Mouse (Mus musculus): ENCODE data around the gene Cga. TPM values are rescaled to one million over a fixed set of nuclear protein-coding genes. Genes with fewer than 3 reads are reported as not detected.
"Not testable (repeated sequence)": the region's sequence is repeated elsewhere in the genome, so short reads cannot be mapped to it uniquely, and the experiment has no call there.

Cga gene
- polyA plus RNA-seq, 1 experiment from 2014 or later: not detected

- 77% methylated on average over 4 of the region's 4 CpGs for WGBS
- H3K27ac ChIP-seq (ENCODE audit: low read depth, low read length): no peak overlapping the region
- no peak overlapping the region for H3K4me2 ChIP-seq (ENCODE audit: low read depth, low read length, severe bottlenecking)
- no peaks in the 10 kb centered on the region for H3K36me3 ChIP-seq (ENCODE audit: control insufficient read depth, insufficient read depth, low read length)
- DNase-seq (ENCODE audit: low spot score) (no peak), ATAC-seq (replicated peaks; ENCODE audit: low FRiP score) (no peak)
- no peaks in the 10 kb centered on the region for H3K27me3 ChIP-seq (ENCODE audit: control insufficient read depth, insufficient read depth, low read length)
- no peak overlapping the region for H3K4me3 ChIP-seq (ENCODE audit: low read depth, low read length)
- no peak overlapping the region for H3K9ac ChIP-seq (ENCODE audit: low read length)
- H3K4me1 ChIP-seq (replicated peaks; ENCODE audit: control insufficient read depth, insufficient read depth, low read length): 0 out of 2 replicates have a peak, but pooled peaks cover 2% of the 10 kb centered on the region
- no peaks in the 10 kb centered on the region for H3K9me3 ChIP-seq (ENCODE audit: control insufficient read depth, low read length)
Observed at GRCm38 (mm10) chr4:34901166-34901565, 7.6 kb downstream of the Cga start.

DNA sequence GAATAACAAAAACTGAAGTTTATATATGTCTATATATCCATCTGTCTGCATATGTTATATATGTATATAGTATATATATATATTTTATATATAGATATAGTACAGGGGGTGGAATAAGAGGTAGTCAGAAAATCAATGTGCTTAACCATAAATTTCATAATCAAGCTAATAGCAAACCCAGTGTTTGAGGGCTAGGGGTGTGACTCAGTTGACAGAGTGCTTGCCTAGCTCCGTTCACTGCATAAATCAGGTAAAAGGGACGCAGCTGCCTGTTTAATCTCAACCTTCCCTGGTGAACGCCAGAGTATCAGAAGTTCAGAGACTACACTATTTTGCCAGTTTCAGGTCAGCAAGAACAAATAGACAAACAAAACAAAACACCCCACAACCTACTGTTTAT lies 8.0 kb downstream of the Cga start:
- ATAC-seq (replicated peaks; ENCODE audit: low FRiP score): not testable (repeated sequence)

GRCm38 (mm10) chr4:34905396-34905795 lies 11.8 kb downstream of the Cga start:
- WGBS: 56% methylated on average over 5 of the region's 5 CpGs
- Histone ChIP-seq H3K27me3 (ENCODE audit: control insufficient read depth, insufficient read depth, low read length) (no peaks in the 10 kb centered on the region), H3K4me1 (replicated peaks; ENCODE audit: control insufficient read depth, insufficient read depth, low read length) (no peaks in the 10 kb centered on the region), H3K4me2 (ENCODE audit: low read depth, low read length, severe bottlenecking) (no peak overlapping the region), H3K36me3 (ENCODE audit: control insufficient read depth, insufficient read depth, low read length) (no peaks in the 10 kb centered on the region), H3K9me3 (ENCODE audit: control insufficient read depth, low read length) (no peaks in the 10 kb centered on the region), H3K9ac (ENCODE audit: low read length) (no peak overlapping the region), H3K4me3 (ENCODE audit: low read depth, low read length) (no peak overlapping the region), H3K27ac (ENCODE audit: low read depth, low read length) (no peak overlapping the region)
- ATAC-seq (replicated peaks; ENCODE audit: low FRiP score): no peak
- DNase-seq (ENCODE audit: low spot score): no peak

More for the DNA sequence above, 8.0 kb downstream of the Cga start:
- not testable (repeated sequence) for H3K4me3 ChIP-seq (ENCODE audit: low read depth, low read length); H3K9ac ChIP-seq (ENCODE audit: low read length); H3K4me2 ChIP-seq (ENCODE audit: low read depth, low read length, severe bottlenecking); DNase-seq (ENCODE audit: low spot score); H3K27ac ChIP-seq (ENCODE audit: low read depth, low read length); H3K36me3 ChIP-seq (ENCODE audit: control insufficient read depth, insufficient read depth, low read length); H3K9me3 ChIP-seq (ENCODE audit: control insufficient read depth, low read length); H3K27me3 ChIP-seq (ENCODE audit: control insufficient read depth, insufficient read depth, low read length); H3K4me1 ChIP-seq (replicated peaks; ENCODE audit: control insufficient read depth, insufficient read depth, low read length)
- WGBS: 79% methylated on average over 3 of the region's 3 CpGs

DNA sequence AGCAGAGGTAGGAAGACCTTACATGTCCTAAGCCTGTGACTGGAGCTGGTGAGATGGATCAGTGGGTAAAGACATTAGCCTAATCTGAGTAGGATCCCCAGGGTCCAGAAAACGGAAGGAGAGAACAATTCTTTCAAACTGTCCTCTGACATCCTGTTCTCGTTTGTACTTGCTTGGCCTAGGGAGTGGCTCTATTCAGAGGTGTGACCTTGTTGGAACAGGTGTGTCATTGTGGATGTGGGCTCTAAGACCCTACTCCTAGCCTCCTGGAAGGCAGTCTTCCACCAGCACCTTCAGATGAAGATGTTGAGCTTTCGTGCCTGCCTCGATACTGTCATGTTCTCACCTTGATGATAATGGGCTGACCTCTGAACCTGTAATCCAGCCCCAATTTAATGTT lies 12.6 kb downstream of the Cga start:
- Histone ChIP-seq H3K9ac (ENCODE audit: low read length) (no peak overlapping the region), H3K27ac (ENCODE audit: low read depth, low read length) (no peak overlapping the region), H3K36me3 (ENCODE audit: control insufficient read depth, insufficient read depth, low read length) (no peaks in the 10 kb centered on the region), H3K4me2 (ENCODE audit: low read depth, low read length, severe bottlenecking) (no peak overlapping the region), H3K4me3 (ENCODE audit: low read depth, low read length) (no peak overlapping the region), H3K27me3 (ENCODE audit: control insufficient read depth, insufficient read depth, low read length) (no peaks in the 10 kb centered on the region), H3K9me3 (ENCODE audit: control insufficient read depth, low read length) (no peaks in the 10 kb centered on the region), H3K4me1 (replicated peaks; ENCODE audit: control insufficient read depth, insufficient read depth, low read length) (no peaks in the 10 kb centered on the region)
- DNase-seq (ENCODE audit: low spot score) (no peak), ATAC-seq (replicated peaks; ENCODE audit: low FRiP score) (no peak)
- WGBS: 75% methylated on average over 4 of the region's 4 CpGs

- no peak overlapping the region for H3K9ac ChIP-seq (ENCODE audit: low read length)
- H3K27ac ChIP-seq (ENCODE audit: low read depth, low read length): no peak overlapping the region
- no peaks in the 10 kb centered on the region for H3K9me3 ChIP-seq (ENCODE audit: control insufficient read depth, low read length)
- no peaks in the 10 kb centered on the region for H3K27me3 ChIP-seq (ENCODE audit: control insufficient read depth, insufficient read depth, low read length)
- 42% methylated on average over 14 of the region's 14 CpGs for WGBS
- no peaks in the 10 kb centered on the region for H3K36me3 ChIP-seq (ENCODE audit: control insufficient read depth, insufficient read depth, low read length)
- H3K4me2 ChIP-seq (ENCODE audit: low read depth, low read length, severe bottlenecking): no peak overlapping the region
- H3K4me3 ChIP-seq (ENCODE audit: low read depth, low read length): no peak overlapping the region
- DNase-seq (ENCODE audit: low spot score) (no peak), ATAC-seq (replicated peaks; ENCODE audit: low FRiP score) (no peak)
- no peaks in the 10 kb centered on the region for H3K4me1 ChIP-seq (replicated peaks; ENCODE audit: control insufficient read depth, insufficient read depth, low read length)
Observed at GRCm38 (mm10) chr4:34907026-34907425, 13.4 kb downstream of the Cga start.

DNA sequence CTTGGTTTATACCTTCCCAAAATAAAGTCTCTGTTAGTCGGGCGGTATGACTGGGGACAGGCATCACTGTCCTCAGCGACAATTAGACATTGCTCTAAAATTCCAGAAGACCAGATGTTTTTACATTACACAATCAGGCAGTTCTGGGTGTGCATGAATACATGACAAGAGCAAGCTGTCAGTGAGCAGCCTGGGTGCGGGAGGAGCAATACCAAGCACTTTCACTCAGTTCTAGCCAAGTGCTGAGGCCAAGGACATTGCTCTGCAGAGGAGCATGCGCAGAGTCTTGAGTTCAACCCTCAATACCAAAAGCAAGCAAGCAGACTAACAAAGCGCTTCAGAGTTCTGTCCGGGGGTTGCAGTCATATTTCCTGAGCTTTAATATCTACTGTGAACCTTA lies 14.5 kb downstream of the Cga start:
- ATAC-seq (replicated peaks; ENCODE audit: low FRiP score): no peak
- DNase-seq (ENCODE audit: low spot score): no peak
- WGBS: 94% methylated on average over 7 of the region's 7 CpGs
- Histone ChIP-seq H3K4me2 (ENCODE audit: low read depth, low read length, severe bottlenecking) (no peak overlapping the region), H3K4me1 (replicated peaks; ENCODE audit: control insufficient read depth, insufficient read depth, low read length) (no peaks in the 10 kb centered on the region), H3K4me3 (ENCODE audit: low read depth, low read length) (no peak overlapping the region), H3K27ac (ENCODE audit: low read depth, low read length) (no peak overlapping the region), H3K9ac (ENCODE audit: low read length) (no peak overlapping the region), H3K27me3 (ENCODE audit: control insufficient read depth, insufficient read depth, low read length) (no peaks in the 10 kb centered on the region), H3K36me3 (ENCODE audit: control insufficient read depth, insufficient read depth, low read length) (no peaks in the 10 kb centered on the region), H3K9me3 (ENCODE audit: control insufficient read depth, low read length) (no peaks in the 10 kb centered on the region)

- Histone ChIP-seq H3K4me2 (ENCODE audit: low read depth, low read length, severe bottlenecking) (no peak overlapping the region), H3K4me3 (ENCODE audit: low read depth, low read length) (no peak overlapping the region), H3K27ac (ENCODE audit: low read depth, low read length) (no peak overlapping the region), H3K9me3 (ENCODE audit: control insufficient read depth, low read length) (no peaks in the 10 kb centered on the region), H3K27me3 (ENCODE audit: control insufficient read depth, insufficient read depth, low read length) (no peaks in the 10 kb centered on the region), H3K36me3 (ENCODE audit: control insufficient read depth, insufficient read depth, low read length) (no peaks in the 10 kb centered on the region), H3K4me1 (replicated peaks; ENCODE audit: control insufficient read depth, insufficient read depth, low read length) (no peaks in the 10 kb centered on the region), H3K9ac (ENCODE audit: low read length) (no peak overlapping the region)
- WGBS: 75% methylated on average over 3 of the region's 3 CpGs
- DNase-seq (ENCODE audit: low spot score): no peak
- no peak for ATAC-seq (replicated peaks; ENCODE audit: low FRiP score)
Observed at GRCm38 (mm10) chr4:34911401-34911800, 17.8 kb downstream of the Cga start.

- Histone ChIP-seq H3K9ac (ENCODE audit: low read length) (no peak overlapping the region), H3K4me2 (ENCODE audit: low read depth, low read length, severe bottlenecking) (no peak overlapping the region), H3K9me3 (ENCODE audit: control insufficient read depth, low read length) (no peaks in the 10 kb centered on the region), H3K4me1 (replicated peaks; ENCODE audit: control insufficient read depth, insufficient read depth, low read length) (no peaks in the 10 kb centered on the region), H3K27me3 (ENCODE audit: control insufficient read depth, insufficient read depth, low read length) (no peaks in the 10 kb centered on the region), H3K36me3 (ENCODE audit: control insufficient read depth, insufficient read depth, low read length) (no peaks in the 10 kb centered on the region), H3K4me3 (ENCODE audit: low read depth, low read length) (no peak overlapping the region), H3K27ac (ENCODE audit: low read depth, low read length) (no peak overlapping the region)
- ATAC-seq (replicated peaks; ENCODE audit: low FRiP score): no peak
- WGBS: 81% methylated on average over 3 of the region's 3 CpGs
- DNase-seq (ENCODE audit: low spot score): no peak
Observed at GRCm38 (mm10) chr4:34912171-34912570, 18.6 kb downstream of the Cga start.

GRCm38 (mm10) chr4:34917400-34917799 lies 23.8 kb downstream of the Cga start:
- DNase-seq (ENCODE audit: low spot score) (no peak), ATAC-seq (replicated peaks; ENCODE audit: low FRiP score) (no peak)
- 55% methylated on average over 7 of the region's 7 CpGs for WGBS
- Histone ChIP-seq H3K36me3 (ENCODE audit: control insufficient read depth, insufficient read depth, low read length) (no peaks in the 10 kb centered on the region), H3K4me2 (ENCODE audit: low read depth, low read length, severe bottlenecking) (no peak overlapping the region), H3K27me3 (ENCODE audit: control insufficient read depth, insufficient read depth, low read length) (no peaks in the 10 kb centered on the region), H3K4me3 (ENCODE audit: low read depth, low read length) (no peak overlapping the region), H3K4me1 (replicated peaks; ENCODE audit: control insufficient read depth, insufficient read depth, low read length) (no peaks in the 10 kb centered on the region), H3K27ac (ENCODE audit: low read depth, low read length) (no peak overlapping the region), H3K9ac (ENCODE audit: low read length) (no peak overlapping the region), H3K9me3 (ENCODE audit: control insufficient read depth, low read length) (no peaks in the 10 kb centered on the region)

Data from forebrain, embryonic 11.5 days (tissue).